Mouse (Mus musculus): ENCODE data around the gene Hephl1. TPM values are rescaled to one million over a fixed set of nuclear protein-coding genes. Genes with fewer than 3 reads are reported as not detected.

Gene Hephl1
- polyA plus RNA-seq, 1 experiment, result 0.05 TPM

DNA sequence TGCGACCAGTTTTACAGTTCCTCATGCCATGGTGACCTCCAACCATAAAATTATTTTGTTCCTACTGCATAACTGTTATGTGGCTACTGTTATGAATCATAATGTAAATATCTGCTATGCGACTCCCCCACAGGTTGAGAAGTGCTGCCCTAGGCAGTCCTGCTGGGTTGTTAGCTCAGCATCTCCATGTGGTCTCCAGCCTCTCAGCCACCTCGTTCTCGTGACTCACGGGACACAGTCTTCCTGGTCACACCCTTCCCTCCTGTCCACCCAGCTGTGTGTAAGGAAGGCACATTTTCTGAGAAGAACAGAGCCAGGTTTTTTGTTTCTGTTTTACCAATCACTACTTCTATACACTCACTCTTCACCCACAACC lies 93.2 kb downstream of the Hephl1 start:
- 11% methylated on average over 5 of the region's 5 CpGs for WGBS
- DNase-seq, result no peak
- peaks cover 56% of the 10 kb centered on the region for H3K4me1 ChIP-seq (replicated peaks; ENCODE audit: control insufficient read depth, insufficient read depth, low read length)
- no peaks in the 10 kb centered on the region for H3K27me3 ChIP-seq (ENCODE audit: control insufficient read depth, insufficient read depth, low read length)
- peak overlapping the region; percentile 13; the same call in 1 of the 2 replicates for H3K4me3 ChIP-seq (ENCODE audit: control insufficient read depth, insufficient read depth, low read length)
- peak overlapping the region; percentile 95 for H3K27ac ChIP-seq (ENCODE audit: control insufficient read depth, insufficient read depth, low read length)
- TF ChIP-seq CTCF (IDR thresholded peaks at IDR 0.05; ENCODE audit: borderline replicate concordance, control insufficient read depth, extremely low read depth, insufficient read depth, low read length, poor library complexity) (no peak), POLR2A (IDR thresholded peaks at IDR 0.05; ENCODE audit: control insufficient read depth, extremely low read depth, insufficient read depth, low read length, poor library complexity) (no peak)
- H3K36me3 ChIP-seq (ENCODE audit: control insufficient read depth, insufficient read depth, low read length), result no peaks in the 10 kb centered on the region

DNA sequence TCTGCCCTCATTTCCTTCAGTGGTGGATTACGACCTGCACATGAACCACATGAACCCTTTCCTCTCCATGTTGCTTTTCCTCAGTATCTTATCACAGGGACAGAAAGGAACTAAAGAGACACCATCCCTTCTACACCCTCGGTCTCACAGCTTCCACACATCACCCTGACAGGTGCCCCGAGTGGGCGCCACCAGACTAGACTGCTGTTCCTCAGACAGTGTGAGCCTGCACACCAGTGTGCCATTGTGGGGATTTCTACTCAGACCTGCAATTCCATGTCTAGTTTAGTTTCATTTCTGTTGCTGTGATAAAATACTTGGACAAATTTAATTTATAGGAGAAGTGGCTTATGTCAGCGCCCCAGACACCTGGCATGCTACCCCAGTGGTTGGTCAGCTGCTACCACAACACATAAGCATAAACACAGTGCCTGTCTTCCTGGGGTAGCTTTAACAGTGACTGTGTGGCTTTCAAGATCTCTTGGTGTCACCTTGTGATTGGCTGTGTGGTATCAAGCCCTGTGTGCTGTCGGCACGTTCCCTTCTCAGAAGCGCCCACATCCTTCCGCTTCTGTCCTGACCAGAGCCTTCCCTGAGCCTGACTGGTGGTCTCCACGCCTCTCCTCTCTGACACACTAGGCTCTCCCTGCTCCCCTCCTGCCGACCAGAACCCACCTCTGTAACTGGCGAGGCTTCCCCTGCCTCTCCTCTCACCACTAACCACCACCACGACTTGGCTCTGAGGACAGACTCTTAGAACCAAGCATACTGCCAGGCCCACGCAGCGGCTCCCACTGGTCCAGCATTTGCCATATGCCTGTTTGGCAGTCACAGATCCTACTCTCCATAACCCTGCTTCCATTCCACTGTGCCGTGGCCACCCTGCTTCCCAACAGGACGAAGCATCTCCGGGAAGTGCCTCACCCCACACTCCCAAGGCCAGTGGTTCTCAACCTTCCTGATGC lies 93.8 kb downstream of the Hephl1 start:
- DNase-seq, result peak; percentile 76
- H3K4me1 ChIP-seq (replicated peaks; ENCODE audit: control insufficient read depth, insufficient read depth, low read length), result peaks cover 58% of the 10 kb centered on the region
- no peaks in the 10 kb centered on the region for H3K36me3 ChIP-seq (ENCODE audit: control insufficient read depth, insufficient read depth, low read length)
- WGBS, result 5% methylated on average over 18 of the region's 18 CpGs
- H3K27me3 ChIP-seq (ENCODE audit: control insufficient read depth, insufficient read depth, low read length), result no peaks in the 10 kb centered on the region
- H3K27ac ChIP-seq (ENCODE audit: control insufficient read depth, insufficient read depth, low read length), result peak overlapping the region; percentile 95
- peak overlapping the region; percentile 13 for H3K4me3 ChIP-seq (ENCODE audit: control insufficient read depth, insufficient read depth, low read length)
- TF ChIP-seq CTCF (IDR thresholded peaks at IDR 0.05; ENCODE audit: borderline replicate concordance, control insufficient read depth, extremely low read depth, insufficient read depth, low read length, poor library complexity) (no peak), POLR2A (IDR thresholded peaks at IDR 0.05; ENCODE audit: control insufficient read depth, extremely low read depth, insufficient read depth, low read length, poor library complexity) (0 out of 2 replicates have a peak, but pooled peaks have one; percentile 39)

DNA sequence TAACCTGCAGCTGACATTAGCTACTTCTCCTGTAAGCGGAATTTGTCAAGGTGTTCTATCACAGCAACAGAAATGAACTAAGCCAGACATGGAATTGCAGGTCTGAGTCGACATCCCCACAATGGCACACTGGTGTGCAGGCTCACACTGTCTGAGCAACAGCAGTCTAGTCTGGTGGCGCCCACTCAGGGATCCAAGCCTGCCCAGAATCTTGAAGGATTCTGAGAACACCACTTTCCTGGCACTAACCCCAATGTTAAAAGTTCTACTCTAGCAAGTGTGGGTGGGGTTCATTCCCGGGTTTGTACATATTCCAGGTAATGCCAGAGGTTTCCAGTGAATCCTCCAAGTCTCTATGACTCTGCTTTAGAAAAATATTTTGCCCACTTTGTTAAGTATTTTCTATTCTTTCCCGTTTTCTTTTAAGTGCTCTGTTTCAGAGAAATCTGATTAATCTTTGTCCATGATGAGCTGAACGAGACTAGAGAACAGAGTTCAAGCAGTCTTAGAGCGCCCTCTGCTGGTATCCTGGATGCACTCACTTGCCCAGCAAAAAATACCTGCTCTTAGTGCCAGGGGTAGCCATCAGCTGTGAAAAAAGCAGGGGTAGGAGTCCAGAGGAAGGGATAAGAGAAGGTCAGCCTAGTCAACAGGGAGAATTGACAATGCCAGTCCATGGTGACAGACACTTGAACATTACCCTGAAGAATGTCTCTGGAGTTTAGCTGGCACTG lies 96.5 kb downstream of the Hephl1 start:
- Histone ChIP-seq H3K4me1 (replicated peaks; ENCODE audit: control insufficient read depth, insufficient read depth, low read length) (peaks cover 50% of the 10 kb centered on the region), H3K27me3 (ENCODE audit: control insufficient read depth, insufficient read depth, low read length) (no peaks in the 10 kb centered on the region), H3K36me3 (ENCODE audit: control insufficient read depth, insufficient read depth, low read length) (no peaks in the 10 kb centered on the region), H3K27ac (ENCODE audit: control insufficient read depth, insufficient read depth, low read length) (no peak overlapping the region; the same call in 1 of the 2 replicates), H3K4me3 (ENCODE audit: control insufficient read depth, insufficient read depth, low read length) (no peak overlapping the region)
- 59% methylated on average over 7 of the region's 7 CpGs for WGBS
- TF ChIP-seq POLR2A (IDR thresholded peaks at IDR 0.05; ENCODE audit: control insufficient read depth, extremely low read depth, insufficient read depth, low read length, poor library complexity), result no peak
- TF ChIP-seq CTCF (IDR thresholded peaks at IDR 0.05; ENCODE audit: borderline replicate concordance, control insufficient read depth, extremely low read depth, insufficient read depth, low read length, poor library complexity), result no peak
- peak; percentile 79 for DNase-seq

DNA sequence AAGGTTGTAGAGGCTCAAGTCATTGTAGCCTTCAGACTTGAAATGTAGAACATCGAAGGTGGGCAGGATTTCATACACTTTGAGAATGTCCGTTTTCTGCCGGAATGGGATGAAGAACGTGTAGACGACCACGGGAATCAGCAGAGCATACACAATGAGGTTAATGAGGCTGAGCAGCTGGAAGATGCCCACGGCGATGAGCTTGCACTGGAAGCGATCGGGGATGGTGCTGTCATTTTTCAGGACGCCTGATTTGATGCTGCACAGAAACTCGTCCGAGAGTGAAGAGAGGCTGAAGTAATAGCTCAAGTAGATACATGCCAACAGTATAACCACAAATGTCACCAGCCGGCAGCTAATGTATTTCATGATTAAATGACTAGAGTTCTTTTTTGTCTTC lies 104.3 kb downstream of the Hephl1 start:
- Histone ChIP-seq H3K4me3 (ENCODE audit: control insufficient read depth, insufficient read depth, low read length) (no peak overlapping the region), H3K27me3 (ENCODE audit: control insufficient read depth, insufficient read depth, low read length) (no peaks in the 10 kb centered on the region), H3K27ac (ENCODE audit: control insufficient read depth, insufficient read depth, low read length) (no peak overlapping the region), H3K36me3 (ENCODE audit: control insufficient read depth, insufficient read depth, low read length) (peaks cover 33% of the 10 kb centered on the region), H3K4me1 (replicated peaks; ENCODE audit: control insufficient read depth, insufficient read depth, low read length) (peaks cover 11% of the 10 kb centered on the region)
- TF ChIP-seq POLR2A (IDR thresholded peaks at IDR 0.05; ENCODE audit: control insufficient read depth, extremely low read depth, insufficient read depth, low read length, poor library complexity), result no peak
- TF ChIP-seq CTCF (IDR thresholded peaks at IDR 0.05; ENCODE audit: borderline replicate concordance, control insufficient read depth, extremely low read depth, insufficient read depth, low read length, poor library complexity), result no peak
- 95% methylated on average over 14 of the region's 14 CpGs for WGBS
- DNase-seq, result no peak

DNA sequence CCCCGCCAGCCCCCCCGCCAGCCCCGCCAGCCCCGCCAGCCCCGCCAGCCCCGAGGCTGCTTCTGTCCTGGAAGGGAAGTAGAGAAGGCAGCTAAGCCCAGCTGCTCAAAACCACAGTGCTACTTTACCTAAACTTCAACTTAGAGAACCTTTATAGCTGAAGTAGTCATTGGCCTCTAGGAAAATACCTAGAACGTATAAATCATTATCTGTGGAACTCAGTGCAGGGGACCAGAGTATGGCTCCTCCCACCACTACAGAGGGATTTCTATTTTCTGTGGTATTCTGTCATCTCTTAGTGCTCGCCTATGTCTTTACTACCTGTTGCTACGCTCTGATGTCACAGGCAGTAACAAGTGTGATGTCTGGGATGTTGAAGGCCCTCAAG lies 107.6 kb downstream of the Hephl1 start:
- no peak for DNase-seq
- TF ChIP-seq POLR2A (IDR thresholded peaks at IDR 0.05; ENCODE audit: control insufficient read depth, extremely low read depth, insufficient read depth, low read length, poor library complexity) (no peak), CTCF (IDR thresholded peaks at IDR 0.05; ENCODE audit: borderline replicate concordance, control insufficient read depth, extremely low read depth, insufficient read depth, low read length, poor library complexity) (no peak)
- Histone ChIP-seq H3K36me3 (ENCODE audit: control insufficient read depth, insufficient read depth, low read length) (peaks cover 28% of the 10 kb centered on the region), H3K4me3 (ENCODE audit: control insufficient read depth, insufficient read depth, low read length) (no peak overlapping the region), H3K27me3 (ENCODE audit: control insufficient read depth, insufficient read depth, low read length) (no peaks in the 10 kb centered on the region), H3K4me1 (replicated peaks; ENCODE audit: control insufficient read depth, insufficient read depth, low read length) (peaks cover 20% of the 10 kb centered on the region), H3K27ac (ENCODE audit: control insufficient read depth, insufficient read depth, low read length) (no peak overlapping the region)
- 38% methylated on average over 9 of the region's 9 CpGs for WGBS

DNA sequence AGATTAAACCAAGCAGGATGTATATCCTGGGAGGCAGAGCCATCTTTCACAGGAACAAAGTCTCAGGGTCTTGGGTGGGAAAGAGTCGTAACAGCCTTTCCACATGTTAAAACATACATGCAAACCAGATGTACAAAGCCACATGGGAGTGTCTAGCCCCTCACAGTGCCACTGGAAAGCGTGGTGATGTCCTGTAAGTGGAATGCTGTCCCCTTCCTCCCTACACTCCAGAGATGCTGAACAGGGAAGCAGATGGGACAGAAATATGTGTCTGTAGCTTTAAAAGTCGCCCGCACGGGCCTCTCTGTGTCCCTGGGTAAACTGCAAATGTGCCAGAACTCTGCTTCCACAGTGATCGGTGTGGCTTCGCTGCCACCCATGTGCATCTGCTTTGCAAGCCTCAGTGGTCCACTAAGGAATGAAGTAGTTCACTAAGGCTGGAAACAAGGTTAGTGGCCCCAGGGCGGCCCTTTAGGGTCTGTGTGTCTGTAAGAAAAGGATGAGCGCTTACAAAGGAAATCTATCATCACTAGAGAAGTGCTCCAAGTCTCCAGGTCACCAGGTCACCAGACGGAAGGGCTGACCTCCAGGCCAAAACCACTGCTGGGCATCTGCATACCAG lies 108.1 kb downstream of the Hephl1 start:
- Histone ChIP-seq H3K4me1 (replicated peaks; ENCODE audit: control insufficient read depth, insufficient read depth, low read length) (peaks cover 22% of the 10 kb centered on the region), H3K36me3 (ENCODE audit: control insufficient read depth, insufficient read depth, low read length) (peaks cover 28% of the 10 kb centered on the region), H3K27ac (ENCODE audit: control insufficient read depth, insufficient read depth, low read length) (peak overlapping the region; percentile 7; the same call in 1 of the 2 replicates), H3K4me3 (ENCODE audit: control insufficient read depth, insufficient read depth, low read length) (no peak overlapping the region), H3K27me3 (ENCODE audit: control insufficient read depth, insufficient read depth, low read length) (no peaks in the 10 kb centered on the region)
- TF ChIP-seq CTCF (IDR thresholded peaks at IDR 0.05; ENCODE audit: borderline replicate concordance, control insufficient read depth, extremely low read depth, insufficient read depth, low read length, poor library complexity), result no peak
- TF ChIP-seq POLR2A (IDR thresholded peaks at IDR 0.05; ENCODE audit: control insufficient read depth, extremely low read depth, insufficient read depth, low read length, poor library complexity), result no peak
- DNase-seq, result no peak
- 72% methylated on average over 10 of the region's 10 CpGs for WGBS

All from thymus, adult 2 months (tissue).